Comparison of ENCODE assay signal across 14 mouse cellular contexts in the genomic region with DNA sequence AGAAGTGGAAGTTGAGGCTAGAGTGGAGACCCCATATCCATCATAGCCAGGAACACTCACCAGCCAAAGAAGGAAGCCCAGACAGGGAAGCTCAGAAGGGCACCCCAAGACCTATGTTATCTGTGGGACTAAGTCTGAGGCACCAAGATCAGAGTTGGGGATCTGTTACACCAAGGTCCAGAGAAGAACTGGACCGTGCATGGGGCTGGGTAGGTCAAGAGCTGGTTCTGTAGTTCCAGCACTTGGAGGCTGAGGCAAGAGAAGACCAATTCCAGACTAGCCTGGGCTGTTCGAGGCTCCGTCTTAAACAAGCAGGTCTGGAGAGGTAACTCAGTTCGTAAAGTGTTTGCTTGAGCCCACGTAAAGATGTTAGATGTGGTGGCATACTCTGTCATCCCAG. TPM values are rescaled to one million over a fixed set of nuclear protein-coding genes. Genes with fewer than 3 reads are reported as not detected.
DNase-seq lines count a peak whose midpoint lies in the region; ATAC-seq and TF ChIP-seq lines count a peak whose summit lies in the region.
"Had no signal": no experiment of that assay in that cellular context is flagged by ENCODE, and none has a peak within 500 bp of the region (broad histone marks: within the 10 kb centered on the region; RNA-seq: fewer than 3 reads in every experiment).

No protein-coding gene starts in this region.

- TF ChIP-seq EP300 in MEL (IDR thresholded peaks at IDR 0.05; ENCODE audit: low read depth in 1 of 2, low read length in 2 of 2) = no peak

- no peak overlapping the region for H3K9ac ChIP-seq in kidney, embryonic 15.5 days
- peak overlapping the region; percentile 6 for H3K9ac ChIP-seq in MEL (ENCODE audit: control insufficient read depth, low read depth, low read length, poor library complexity, severe bottlenecking)
- peak overlapping the region; percentile 98 for H3K9ac ChIP-seq in liver, embryonic 15.5 days

- TF ChIP-seq POLR2A in MEL (IDR thresholded peaks at IDR 0.05; ENCODE audit: control insufficient read depth in 1 of 2, insufficient read depth in 1 of 2, low read depth in 1 of 2, low read length in 2 of 2, poor library complexity in 1 of 2) = no peak
- TF ChIP-seq POLR2A in embryonic fibroblast, embryonic 13.5 days (IDR thresholded peaks at IDR 0.05; ENCODE audit: low read depth, low read length) = no peak

- H3K79me2 ChIP-seq in MEL (ENCODE audit: control insufficient read depth, insufficient read depth, low read length, poor library complexity) = peaks cover 68% of the 10 kb centered on the region

- no peak for DNase-seq in kidney, postnatal 36 days
- DNase-seq in MEL (ENCODE audit: low read depth, low spot score) = no peak
- DNase-seq in adrenal gland, postnatal 10 days = no peak
- no peak for DNase-seq in gastrocnemius, postnatal 14 days
- DNase-seq: cerebellum, adult 8-10 months; right cerebral cortex, postnatal 25 days had no signal

- TF ChIP-seq CTCF in MEL (IDR thresholded peaks at IDR 0.05 in 2 of 3, conservative IDR thresholded peaks at IDR 0.05 in 1 of 3; ENCODE audit: control insufficient read depth in 1 of 3, insufficient read depth in 1 of 3, low read depth in 2 of 3, low read length in 3 of 3, poor library complexity in 1 of 3, severe bottlenecking in 1 of 3) = no peak
- TF ChIP-seq CTCF in embryonic fibroblast, embryonic 13.5 days (IDR thresholded peaks at IDR 0.05; ENCODE audit: borderline replicate concordance, insufficient read depth, low read length) = no peak

- no peak for TF ChIP-seq RAD21 in MEL (IDR thresholded peaks at IDR 0.05; ENCODE audit: low read depth, low read length)

- H3K4me3 ChIP-seq in kidney, embryonic 15.5 days (replicated peaks) = no peak overlapping the region
- H3K4me3 ChIP-seq in MEL (ENCODE audit: control insufficient read depth in 1 of 2, insufficient read depth in 1 of 2, low read depth in 2 of 2, low read length in 2 of 2) = peak overlapping the region; percentile 23 to 78
- H3K4me3 ChIP-seq in embryonic fibroblast, embryonic 13.5 days (ENCODE audit: insufficient read depth, low read length) = no peak overlapping the region
- peak overlapping the region; percentile 99 for H3K4me3 ChIP-seq in liver, embryonic 15.5 days (replicated peaks)
- H3K4me3 ChIP-seq: neural tube, embryonic 12.5 days had no signal

- peak overlapping the region; percentile 100; the same call in 1 of the 2 replicates for H3K4me2 ChIP-seq in kidney, embryonic 15.5 days
- H3K4me2 ChIP-seq in liver, embryonic 15.5 days = peak overlapping the region; percentile 76

- peaks cover 70% of the 10 kb centered on the region for H3K4me1 ChIP-seq in kidney, embryonic 15.5 days
- peaks cover 7 to 24% of the 10 kb centered on the region in 2 experiments for H3K4me1 ChIP-seq in MEL (ENCODE audit: control insufficient read depth in 1 of 2, insufficient read depth in 2 of 2, low read length in 2 of 2)
- peaks cover 43% of the 10 kb centered on the region for H3K4me1 ChIP-seq in embryonic fibroblast, embryonic 13.5 days (ENCODE audit: control insufficient read depth, insufficient read depth, low read length)
- peaks cover 85% of the 10 kb centered on the region for H3K4me1 ChIP-seq in liver, embryonic 15.5 days (replicated peaks)

- no peaks in the 10 kb centered on the region for H3K27me3 ChIP-seq in kidney, embryonic 15.5 days
- no peaks in the 10 kb centered on the region for H3K27me3 ChIP-seq in MEL (ENCODE audit: control insufficient read depth in 1 of 2, insufficient read depth in 2 of 2, low read length in 2 of 2)
- no peaks in the 10 kb centered on the region for H3K27me3 ChIP-seq in liver, embryonic 15.5 days
- H3K27me3 ChIP-seq: neural tube, embryonic 12.5 days had no signal

- WGBS in kidney, embryonic 15.5 days = 89% methylated on average over 5 of the region's 5 CpGs
- 70% methylated on average over 5 of the region's 5 CpGs for WGBS in liver, embryonic 15.5 days (ENCODE audit: insufficient replicate concordance)

- H3K36me3 ChIP-seq in kidney, embryonic 15.5 days = no peaks in the 10 kb centered on the region
- peaks cover 0 to 12% of the 10 kb centered on the region in 2 experiments; a peak in 3 of 4 replicates for H3K36me3 ChIP-seq in MEL (ENCODE audit: control insufficient read depth in 1 of 2, insufficient read depth in 2 of 2, low read length in 2 of 2)
- peaks cover 51% of the 10 kb centered on the region for H3K36me3 ChIP-seq in liver, embryonic 15.5 days (replicated peaks)

- H3K27ac ChIP-seq in kidney, embryonic 15.5 days = no peak overlapping the region
- H3K27ac ChIP-seq in MEL (ENCODE audit: control insufficient read depth, low read depth, low read length) = peak overlapping the region; percentile 91
- peak overlapping the region; percentile 77 for H3K27ac ChIP-seq in embryonic fibroblast, embryonic 13.5 days (ENCODE audit: insufficient read depth, low read length)
- peak overlapping the region; percentile 97 for H3K27ac ChIP-seq in liver, embryonic 15.5 days (replicated peaks)
- H3K27ac ChIP-seq: neural tube, embryonic 12.5 days had no signal

- no peaks in the 10 kb centered on the region for H3K9me3 ChIP-seq in kidney, embryonic 15.5 days (replicated peaks)
- no peaks in the 10 kb centered on the region for H3K9me3 ChIP-seq in MEL (replicated peaks; ENCODE audit: insufficient read depth, low read length)
- H3K9me3 ChIP-seq in liver, embryonic 15.5 days (replicated peaks) = no peaks in the 10 kb centered on the region
- H3K9me3 ChIP-seq: neural tube, embryonic 12.5 days had no signal

- intact Hi-C loops in gastrocnemius, postnatal 14 days (cut with DNase I; ENCODE audit: low total_unique reads) = no loop called here

- ATAC-seq in kidney, embryonic 15.5 days (replicated peaks; ENCODE audit: low FRiP score) = no peak
- ATAC-seq in liver, embryonic 15.5 days (ENCODE audit: insufficient read depth) = no peak

TF ChIP-seq in MEL, 35 proteins besides CTCF, POLR2A, EP300 and RAD21:
- TF ChIP-seq CHD1 (IDR thresholded peaks at IDR 0.05; ENCODE audit: low read depth, low read length) = 0 out of 2 replicates have a peak, but pooled peaks have one; percentile 16
- TF ChIP-seq TAL1 (IDR thresholded peaks at IDR 0.05; ENCODE audit: low read length) = no peak

RNA-seq across cellular contexts. Expression of a gene that starts 2.8 kb away (rescaled TPM):
- polyA plus RNA-seq in kidney, embryonic 15.5 days (2015; fragmentation: Nextera tagmentation; extraction: Ambion mirVana) = 10.6 and 11.1 TPM in 2 replicates
- total RNA-seq in MEL (2012; rRNA removed) = 43.6 and 62.1 TPM in 2 replicates
- polyA plus RNA-seq in MEL (2012; ENCODE audit: insufficient read depth in 1 of 2, insufficient read length in 2 of 2, low read depth in 1 of 2, low replicate concordance in 2 of 2, missing spikeins in 1 of 2) = 10 to 100 TPM in 1 of 2 experiments, not detected in 1; 56.5 TPM
- 12.9 and 17.4 TPM in 2 replicates for polyA plus RNA-seq in embryonic fibroblast, embryonic 13.5 days (2011; ENCODE audit: insufficient read length, low read depth, missing spikeins)
- polyA plus RNA-seq in liver, embryonic 15.5 days (2015; fragmentation: Nextera tagmentation; extraction: Ambion mirVana) = 44.5 and 50.0 TPM in 2 replicates
- 10 to 100 TPM; 18.8 to 25.1 TPM for total RNA-seq in adrenal gland, postnatal 10 days (2021)
- total RNA-seq in gastrocnemius, postnatal 14 days (2021) = 10 to 100 TPM; 11.1 to 13.6 TPM

RNA-seq across cellular contexts. Expression of a gene that starts 18.7 kb away (rescaled TPM):
- polyA plus RNA-seq in kidney, embryonic 15.5 days (2015; fragmentation: Nextera tagmentation; extraction: Ambion mirVana) = 26.1 and 27.7 TPM in 2 replicates
- 77.9 and 82.5 TPM in 2 replicates for total RNA-seq in MEL (2012; rRNA removed)
- 10 to 100 TPM in 1 of 2 experiments, not detected in 1; 89.2 TPM for polyA plus RNA-seq in MEL (2012; ENCODE audit: insufficient read depth in 1 of 2, insufficient read length in 2 of 2, low read depth in 1 of 2, low replicate concordance in 2 of 2, missing spikeins in 1 of 2)
- polyA plus RNA-seq in embryonic fibroblast, embryonic 13.5 days (2011; ENCODE audit: insufficient read length, low read depth, missing spikeins) = 40.0 and 43.6 TPM in 2 replicates
- 11.8 and 12.5 TPM in 2 replicates for polyA plus RNA-seq in liver, embryonic 15.5 days (2015; fragmentation: Nextera tagmentation; extraction: Ambion mirVana)
- total RNA-seq in adrenal gland, postnatal 10 days (2021) = 10 to 100 TPM; 36.6 to 51.9 TPM
- total RNA-seq in gastrocnemius, postnatal 14 days (2021) = 10 to 100 TPM; 36.1 to 36.4 TPM

RNA-seq across cellular contexts. Expression of a gene that starts 25.6 kb away (rescaled TPM):
- polyA plus RNA-seq in kidney, embryonic 15.5 days (2015; fragmentation: Nextera tagmentation; extraction: Ambion mirVana) = 5.8 and 7.2 TPM in 2 replicates
- 0.07 and 0.27 TPM in 2 replicates for total RNA-seq in MEL (2012; rRNA removed)
- polyA plus RNA-seq in MEL (2012; ENCODE audit: insufficient read depth in 1 of 2, insufficient read length in 2 of 2, low read depth in 1 of 2, low replicate concordance in 2 of 2, missing spikeins in 1 of 2) = under 1 TPM in 1 of 2 experiments, not detected in 1; 0.10 TPM
- not detected in 2 replicates for polyA plus RNA-seq in embryonic fibroblast, embryonic 13.5 days (2011; ENCODE audit: insufficient read length, low read depth, missing spikeins)
- 0.68 and 1.2 TPM in 2 replicates for polyA plus RNA-seq in liver, embryonic 15.5 days (2015; fragmentation: Nextera tagmentation; extraction: Ambion mirVana)
- total RNA-seq in adrenal gland, postnatal 10 days (2021) = 1 to 10 TPM in 1 of 2 experiments, under 1 TPM in 1; 0.91 to 2.1 TPM
- under 1 TPM; 0.45 to 0.55 TPM for total RNA-seq in gastrocnemius, postnatal 14 days (2021)

RNA-seq across cellular contexts. Expression of a gene that starts 32.1 kb away (rescaled TPM):
- polyA plus RNA-seq in kidney, embryonic 15.5 days (2015; fragmentation: Nextera tagmentation; extraction: Ambion mirVana) = not detected in 2 replicates
- total RNA-seq in MEL (2012; rRNA removed) = not detected in 2 replicates
- polyA plus RNA-seq in MEL (2012; ENCODE audit: insufficient read depth in 1 of 2, insufficient read length in 2 of 2, low read depth in 1 of 2, low replicate concordance in 2 of 2, missing spikeins in 1 of 2) = under 1 TPM in 1 of 2 experiments, not detected in 1; 0.11 TPM
- not detected in 2 replicates for polyA plus RNA-seq in embryonic fibroblast, embryonic 13.5 days (2011; ENCODE audit: insufficient read length, low read depth, missing spikeins)
- not detected in 2 replicates for polyA plus RNA-seq in liver, embryonic 15.5 days (2015; fragmentation: Nextera tagmentation; extraction: Ambion mirVana)
- not detected for total RNA-seq in adrenal gland, postnatal 10 days (2021)
- not detected for total RNA-seq in gastrocnemius, postnatal 14 days (2021)
- total RNA-seq: ES-E14; gastrocnemius, postnatal 25 days had no signal
- polyA plus RNA-seq: embryonic facial prominence, embryonic 14.5 days; neural tube, embryonic 12.5 days; thymus, postnatal 0 days had no signal

RNA-seq across cellular contexts. Expression of a gene that starts 32.5 kb away (rescaled TPM):
- 74.0 and 77.8 TPM in 2 replicates for polyA plus RNA-seq in kidney, embryonic 15.5 days (2015; fragmentation: Nextera tagmentation; extraction: Ambion mirVana)
- 70.0 and 75.4 TPM in 2 replicates for total RNA-seq in MEL (2012; rRNA removed)
- 10 to 100 TPM in 1 of 2 experiments, not detected in 1; 81.9 TPM for polyA plus RNA-seq in MEL (2012; ENCODE audit: insufficient read depth in 1 of 2, insufficient read length in 2 of 2, low read depth in 1 of 2, low replicate concordance in 2 of 2, missing spikeins in 1 of 2)
- polyA plus RNA-seq in embryonic fibroblast, embryonic 13.5 days (2011; ENCODE audit: insufficient read length, low read depth, missing spikeins) = 15.3 and 15.8 TPM in 2 replicates
- polyA plus RNA-seq in liver, embryonic 15.5 days (2015; fragmentation: Nextera tagmentation; extraction: Ambion mirVana) = 41.4 and 42.3 TPM in 2 replicates
- total RNA-seq in adrenal gland, postnatal 10 days (2021) = 10 to 100 TPM; 16.5 to 19.7 TPM
- total RNA-seq in gastrocnemius, postnatal 14 days (2021) = 1 to 10 TPM; 7.5 to 8.8 TPM

Comparison
In these comparisons a context has a peak if more than half of its experiments do, and no peak if none do; other contexts are left out.
1. H3K4me3 ChIP-seq: peak in MEL (2 of 2) and liver, embryonic 15.5 days (single experiment); none in kidney, embryonic 15.5 days (single experiment) and embryonic fibroblast, embryonic 13.5 days (single experiment).